Mouse (Mus musculus): ENCODE measurements around the gene Srrm1.

DNA sequence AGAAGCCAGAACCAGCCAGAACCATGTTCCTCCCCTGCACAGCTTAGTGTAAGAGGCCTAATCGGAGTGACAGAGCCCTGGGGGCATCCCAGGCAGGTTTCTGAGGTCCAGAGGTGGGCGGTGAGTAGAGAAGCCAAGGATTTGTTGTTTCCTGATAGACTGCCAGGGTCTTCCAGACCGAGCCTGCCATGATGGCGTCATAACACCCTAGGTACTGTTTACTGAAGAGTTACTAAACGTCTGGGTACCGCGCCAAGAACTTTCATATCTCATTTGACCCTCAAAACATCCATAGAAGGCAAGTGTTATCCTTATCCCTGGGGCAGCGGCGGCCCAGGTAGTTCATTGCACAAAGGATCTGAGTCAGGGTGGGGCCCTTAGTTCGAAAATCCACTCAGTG is 54.4 kb downstream of the Srrm1 start:
- no peak for TF ChIP-seq CTCF (IDR thresholded peaks at IDR 0.05; ENCODE audit: low read depth, low read length)
- TF ChIP-seq POLR2A (IDR thresholded peaks at IDR 0.05; ENCODE audit: insufficient read depth, low read length): no peak
- TF ChIP-seq EP300 (IDR thresholded peaks at IDR 0.05; ENCODE audit: insufficient read depth, low read depth, low read length): no peak
